Mouse (Mus musculus): ENCODE measurements at regions not wholly inside any gene's neighbourhood (a gene's known extent, or its start where the extent isn't known, plus 50 kb on each side); places are given as distances from the start of the nearest gene placed in this dataset.

DNA sequence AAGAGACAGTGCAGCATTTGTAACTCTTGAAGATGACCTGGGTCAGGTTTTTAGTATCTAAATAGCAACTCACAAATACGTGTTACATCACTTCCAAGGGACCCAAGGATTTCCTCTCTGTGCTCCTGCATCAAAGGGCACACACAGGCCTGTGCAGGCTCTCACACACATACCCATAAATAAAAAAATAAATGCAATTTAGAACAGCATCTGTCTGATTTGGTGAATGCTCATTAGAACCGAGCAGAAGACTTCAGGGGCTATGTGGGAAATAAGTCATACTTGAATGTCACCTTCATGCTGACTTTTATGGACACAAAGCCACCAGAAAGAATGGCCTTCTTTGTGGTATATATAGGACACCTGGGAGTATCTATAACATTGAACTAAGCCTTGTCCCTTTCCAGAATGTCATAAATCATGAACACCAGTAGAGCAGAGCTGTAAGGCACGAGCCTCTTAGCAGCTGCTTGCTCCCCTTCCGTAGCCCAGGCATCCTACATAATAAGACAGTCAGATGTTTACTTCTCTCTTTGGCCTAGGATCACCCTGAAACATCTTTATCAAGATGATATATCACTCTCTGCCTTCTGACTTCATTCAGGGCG, 95.3 kb upstream of the Rims1 start:
- TF ChIP-seq EP300 (IDR thresholded peaks at IDR 0.05; ENCODE audit: low read depth in 1 of 2, low read length in 2 of 2) (no peak), POLR2A (IDR thresholded peaks at IDR 0.05; ENCODE audit: control insufficient read depth in 1 of 2, insufficient read depth in 1 of 2, low read depth in 1 of 2, low read length in 2 of 2, poor library complexity in 1 of 2) (no peak), CTCF (IDR thresholded peaks at IDR 0.05 in 2 of 3, conservative IDR thresholded peaks at IDR 0.05 in 1 of 3; ENCODE audit: control insufficient read depth in 1 of 3, insufficient read depth in 1 of 3, low read depth in 2 of 3, low read length in 3 of 3, poor library complexity in 1 of 3, severe bottlenecking in 1 of 3) (no peak), POLR2AphosphoS5 (IDR thresholded peaks at IDR 0.05; ENCODE audit: borderline replicate concordance, low read depth, low read length) (no peak)

Data from MEL (cell line).